Mouse (Mus musculus) stomach, embryonic 16.5 days (tissue): Measurements from ENCODE around the gene Spata31d1b. TPM values are rescaled to one million over a fixed set of nuclear protein-coding genes. Genes with fewer than 3 reads are reported as not detected.
"Not testable (repeated sequence)": the region's sequence is repeated elsewhere in the genome, so short reads cannot be mapped to it uniquely, and the experiment has no call there.

Experiments
- ATAC-seq: fragments of 200-750 bp; cut with Nextera tagmentation; 2 replicates; pipeline ENCODE4 v1.8.0; 2017; ENCODE audit warnings: moderate number of reproducible peaks, moderate TSS enrichment; ENCODE audit not compliant: insufficient read depth, low FRiP score
- H3K27ac ChIP-seq: fragments of 300-500 bp; sonication (generic); 2 replicates; pipeline ENCODE4 v1.5.1; 2014; ENCODE audit warnings: low read length
- H3K27me3 ChIP-seq: fragments of 300-500 bp; sonication (generic); 2 replicates; pipeline ENCODE4 v1.6.1; 2014; ENCODE audit warnings: low read length, control low read depth, mixed read lengths; ENCODE audit not compliant: control insufficient read depth, insufficient read depth
- H3K36me3 ChIP-seq: fragments of 300-500 bp; sonication (generic); 2 replicates; pipeline ENCODE4 v1.6.1; 2014; ENCODE audit warnings: low read length; ENCODE audit not compliant: control insufficient read depth, insufficient read depth
- H3K4me1 ChIP-seq: fragments of 300-500 bp; sonication (generic); 2 replicates; pipeline ENCODE4 v1.6.1; 2014; ENCODE audit warnings: low read length, control low read depth, mixed read lengths; ENCODE audit not compliant: control insufficient read depth, insufficient read depth
- H3K4me2 ChIP-seq: fragments of 300-500 bp; sonication (generic); 2 replicates; pipeline ENCODE4 v1.6.1; 2014; ENCODE audit warnings: low read depth, low read length, mixed read lengths
- H3K4me3 ChIP-seq: fragments of 300-500 bp; sonication (generic); replicated peaks from 2 replicates; pipeline ENCODE4 v1.5.1; 2014; ENCODE audit warnings: mild to moderate bottlenecking, low read length
- H3K9ac ChIP-seq: fragments of 300-500 bp; sonication (generic); 2 replicates; pipeline ENCODE4 v1.6.1; 2014; ENCODE audit warnings: low read length
- H3K9me3 ChIP-seq: fragments of 300-500 bp; sonication (generic); replicated peaks from 2 replicates; pipeline ENCODE4 v1.6.1; 2016; ENCODE audit warnings: low read length, control low read depth; ENCODE audit not compliant: control insufficient read depth
- WGBS: fragments of 180-500 bp; shearing (Covaris S2); extraction: QIAGEN DNeasy Blood & Tissue Kit; methylation state at CpG from one replicate; pipeline ENCODE4 v1.1.7; 2014; 5-methylcytosine and 5-hydroxymethylcytosine counted together
- polyA plus RNA-seq: library from polyadenylated mRNA; unstranded; fragments of >200 nt; fragmentation: Nextera tagmentation; extraction: Ambion mirVana; gene quantifications from 2 replicates; pipeline ENCODE4 v1.2.1, GENCODE M21; 2015

The Spata31d1b gene
- polyA plus RNA-seq, 1 experiment from 2014 or later, result not detected

- no peak within 1 kb of the TSS for H3K4me3 ChIP-seq
- no peaks in the 10 kb centered on the region for H3K4me1 ChIP-seq
- no peaks in the 10 kb centered on the region for H3K36me3 ChIP-seq
- no peak within 1 kb of the TSS for H3K27ac ChIP-seq
- H3K9ac ChIP-seq, result no peak within 1 kb of the TSS
- WGBS, result 85% methylated on average over 15 of the region's 15 CpGs
- no peaks in the 10 kb centered on the region for H3K9me3 ChIP-seq
- H3K27me3 ChIP-seq, result no peaks in the 10 kb centered on the region
- no peak for ATAC-seq
- no peak within 1 kb of the TSS for H3K4me2 ChIP-seq
Observed at GRCm38 (mm10) chr13:59710230-59710629, 1.9 kb upstream of the Spata31d1b start, which contains the start of gene Spata31d1a. Gene Spata31d1a (minus strand): TSS chr13:59710330.

GRCm38 (mm10) chr13:59713710-59714109, 1.6 kb downstream of the Spata31d1b start:
- WGBS, result 32% methylated on average over 3 of the region's 3 CpGs
- Histone ChIP-seq H3K27me3 (no peaks in the 10 kb centered on the region), H3K36me3 (no peaks in the 10 kb centered on the region), H3K9ac (no peak overlapping the region), H3K4me3 (no peak overlapping the region), H3K27ac (no peak overlapping the region), H3K4me1 (no peaks in the 10 kb centered on the region), H3K4me2 (no peak overlapping the region), H3K9me3 (no peaks in the 10 kb centered on the region)
- ATAC-seq, result no peak

- H3K9ac ChIP-seq, H3K27me3 ChIP-seq, H3K4me1 ChIP-seq, H3K36me3 ChIP-seq, H3K9me3 ChIP-seq, H3K4me2 ChIP-seq, H3K4me3 ChIP-seq: not testable (repeated sequence)
- peak; percentile 80; the same call in 1 of the 2 replicates for ATAC-seq
- 0 out of 2 replicates have a peak overlapping the region, but pooled peaks have one; percentile 2 for H3K27ac ChIP-seq
- WGBS, result 26% methylated on average over 6 of the region's 6 CpGs
Observed at GRCm38 (mm10) chr13:59718857-59719440, 6.9 kb downstream of the Spata31d1b start.

- Histone ChIP-seq H3K9ac (no peak overlapping the region), H3K9me3 (no peaks in the 10 kb centered on the region), H3K4me1 (no peaks in the 10 kb centered on the region), H3K4me2 (no peak overlapping the region), H3K4me3 (no peak overlapping the region), H3K27me3 (no peaks in the 10 kb centered on the region), H3K36me3 (no peaks in the 10 kb centered on the region), H3K27ac (0 out of 2 replicates have a peak overlapping the region, but pooled peaks have one; percentile 2)
- no peak for ATAC-seq
- WGBS, result 83% methylated on average over 1 of the region's 1 CpGs
Observed at GRCm38 (mm10) chr13:59719475-59719874, 7.4 kb downstream of the Spata31d1b start.

- not testable (repeated sequence) for H3K36me3 ChIP-seq, H3K9me3 ChIP-seq, H3K9ac ChIP-seq, H3K4me3 ChIP-seq, H3K27ac ChIP-seq, H3K4me2 ChIP-seq, H3K27me3 ChIP-seq, ATAC-seq, H3K4me1 ChIP-seq
- 82% methylated on average over 1 of the region's 1 CpGs for WGBS
Observed at GRCm38 (mm10) chr13:59722089-59722488, 10.0 kb downstream of the Spata31d1b start.

GRCm38 (mm10) chr13:59726139-59726867, 14.2 kb downstream of the Spata31d1b start:
- Histone ChIP-seq H3K4me1 (peaks cover 9% of the 10 kb centered on the region; the same call in 1 of the 2 replicates), H3K27ac (no peak overlapping the region), H3K9ac (peak overlapping the region; percentile 34; the same call in 1 of the 2 replicates), H3K9me3 (no peaks in the 10 kb centered on the region; the same call in 1 of the 2 replicates), H3K36me3 (no peaks in the 10 kb centered on the region), H3K27me3 (no peaks in the 10 kb centered on the region), H3K4me3 (peak overlapping the region; percentile 13; the same call in 1 of the 2 replicates), H3K4me2 (peak overlapping the region; percentile 40)
- WGBS, result 28% methylated on average over 29 of the region's 29 CpGs
- ATAC-seq, result no peak

- 23% methylated on average over 7 of the region's 7 CpGs for WGBS
- Histone ChIP-seq H3K4me3 (no peak overlapping the region), H3K4me2 (no peak overlapping the region), H3K27ac (no peak overlapping the region), H3K27me3 (no peaks in the 10 kb centered on the region), H3K4me1 (peaks cover 9% of the 10 kb centered on the region; the same call in 1 of the 2 replicates), H3K36me3 (no peaks in the 10 kb centered on the region), H3K9ac (0 out of 2 replicates have a peak overlapping the region, but pooled peaks have one; percentile 5), H3K9me3 (no peaks in the 10 kb centered on the region; the same call in 1 of the 2 replicates)
- ATAC-seq, result peak; percentile 75; the same call in 1 of the 2 replicates
Observed at GRCm38 (mm10) chr13:59728378-59729093, 16.5 kb downstream of the Spata31d1b start.

GRCm38 (mm10) chr13:59731652-59732051, 19.6 kb downstream of the Spata31d1b start, which contains the start of gene Spata31d1d:
Gene Spata31d1d (minus strand): TSS chr13:59731752.
- Histone ChIP-seq H3K4me3 (no peak within 1 kb of the TSS), H3K9me3 (no peaks in the 10 kb centered on the region), H3K36me3 (no peaks in the 10 kb centered on the region), H3K27me3 (no peaks in the 10 kb centered on the region), H3K4me1 (peaks cover 7% of the 10 kb centered on the region; the same call in 1 of the 2 replicates), H3K9ac (no peak within 1 kb of the TSS), H3K27ac (no peak within 1 kb of the TSS), H3K4me2 (no peak within 1 kb of the TSS)
- 41% methylated on average over 7 of the region's 7 CpGs for whole genome bisulfite sequencing
- ATAC-seq, result no peak
